Mouse (Mus musculus): Measurements from ENCODE around the gene Abtb1. TPM values are rescaled to one million over a fixed set of nuclear protein-coding genes. Genes with fewer than 3 reads are reported as not detected.

The Abtb1 gene
- polyA plus RNA-seq, 1 experiment from 2014 or later = 23.7 TPM

DNA sequence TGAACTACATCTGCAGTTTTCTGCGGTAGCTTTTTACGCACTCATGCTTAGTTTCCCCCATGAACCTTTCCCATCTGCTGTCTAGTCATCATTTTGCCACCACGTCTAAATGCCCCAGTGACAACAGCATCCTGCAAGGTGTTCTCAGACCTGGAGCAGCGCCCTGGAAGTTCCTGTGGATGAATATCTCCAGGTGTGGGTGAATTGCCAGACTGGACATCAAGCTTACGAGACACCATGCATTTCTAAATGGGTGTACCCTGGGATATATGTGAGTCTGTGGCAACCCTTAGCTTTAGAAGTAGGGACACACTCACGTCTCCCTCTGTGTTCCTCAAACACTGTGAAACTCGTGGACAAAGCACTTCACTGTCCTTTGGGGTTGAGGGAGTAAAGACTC is 41.6 kb downstream of the Abtb1 start:
- 73% methylated on average over 7 of the region's 7 CpGs for WGBS
- H3K4me3 ChIP-seq = no peak overlapping the region
- H3K4me1 ChIP-seq = peaks cover 30% of the 10 kb centered on the region
- H3K9ac ChIP-seq = no peak overlapping the region
- peak overlapping the region; percentile 42 for H3K27ac ChIP-seq (replicated peaks)
- H3K36me3 ChIP-seq = no peaks in the 10 kb centered on the region
- H3K27me3 ChIP-seq (replicated peaks) = no peaks in the 10 kb centered on the region
- no peak for ATAC-seq (ENCODE audit: extremely low read depth, insufficient number of reproducible peaks, low FRiP score, low TSS enrichment)
- no peaks in the 10 kb centered on the region for H3K9me3 ChIP-seq
- H3K4me2 ChIP-seq = no peak overlapping the region

DNA sequence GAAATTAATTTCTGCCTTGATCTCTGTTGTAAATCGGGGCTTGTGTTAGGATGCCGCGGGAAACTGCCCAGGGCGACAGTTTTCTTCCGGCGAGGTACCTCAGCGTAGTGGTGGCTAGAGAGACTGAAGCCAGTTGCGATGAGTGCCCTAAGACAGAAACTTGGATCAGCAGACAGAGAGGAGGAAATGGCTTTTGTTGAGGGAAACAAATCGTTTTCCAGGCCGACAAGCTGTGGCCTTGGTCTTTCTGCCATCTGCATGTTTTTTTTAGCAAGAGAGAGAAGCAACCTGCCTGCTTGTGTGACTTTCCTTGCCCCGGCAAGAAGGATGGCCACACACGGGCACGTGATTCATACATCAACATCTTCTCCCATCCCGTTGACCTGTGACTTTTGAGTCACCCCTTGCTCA is 47.2 kb downstream of the Abtb1 start:
- Histone ChIP-seq H3K9me3 (no peaks in the 10 kb centered on the region), H3K4me1 (peaks cover 24% of the 10 kb centered on the region), H3K27ac (replicated peaks) (no peak overlapping the region), H3K4me2 (no peak overlapping the region), H3K4me3 (no peak overlapping the region), H3K9ac (no peak overlapping the region), H3K27me3 (replicated peaks) (no peaks in the 10 kb centered on the region), H3K36me3 (no peaks in the 10 kb centered on the region)
- no peak for ATAC-seq (ENCODE audit: extremely low read depth, insufficient number of reproducible peaks, low FRiP score, low TSS enrichment)
- 68% methylated on average over 14 of the region's 14 CpGs for WGBS

DNA sequence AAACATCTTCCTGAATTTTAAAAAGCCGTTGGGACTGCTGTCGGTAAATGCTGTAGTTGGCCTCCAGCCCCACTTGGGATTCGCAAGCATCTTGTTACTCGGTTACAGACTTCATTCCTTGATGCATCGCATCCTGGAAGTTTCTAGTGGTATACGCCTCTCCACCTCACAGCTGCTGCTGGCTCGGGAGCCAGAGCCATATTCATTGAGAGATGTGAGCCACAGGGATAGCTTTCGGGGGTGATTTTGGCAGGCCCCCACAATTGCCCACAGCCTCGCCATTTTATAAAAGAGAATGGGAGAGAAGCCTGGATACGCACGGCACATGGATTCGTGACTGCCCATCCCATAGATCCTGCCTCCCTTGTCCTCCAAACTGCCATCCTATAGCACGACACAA is 47.9 kb downstream of the Abtb1 start:
- 84% methylated on average over 13 of the region's 13 CpGs for WGBS
- H3K4me1 ChIP-seq = peaks cover 24% of the 10 kb centered on the region
- H3K27me3 ChIP-seq (replicated peaks) = no peaks in the 10 kb centered on the region
- ATAC-seq (ENCODE audit: extremely low read depth, insufficient number of reproducible peaks, low FRiP score, low TSS enrichment) = no peak
- no peak overlapping the region for H3K9ac ChIP-seq
- no peak overlapping the region for H3K27ac ChIP-seq (replicated peaks)
- H3K36me3 ChIP-seq = no peaks in the 10 kb centered on the region
- no peak overlapping the region for H3K4me2 ChIP-seq
- H3K9me3 ChIP-seq = no peaks in the 10 kb centered on the region
- no peak overlapping the region for H3K4me3 ChIP-seq

DNA sequence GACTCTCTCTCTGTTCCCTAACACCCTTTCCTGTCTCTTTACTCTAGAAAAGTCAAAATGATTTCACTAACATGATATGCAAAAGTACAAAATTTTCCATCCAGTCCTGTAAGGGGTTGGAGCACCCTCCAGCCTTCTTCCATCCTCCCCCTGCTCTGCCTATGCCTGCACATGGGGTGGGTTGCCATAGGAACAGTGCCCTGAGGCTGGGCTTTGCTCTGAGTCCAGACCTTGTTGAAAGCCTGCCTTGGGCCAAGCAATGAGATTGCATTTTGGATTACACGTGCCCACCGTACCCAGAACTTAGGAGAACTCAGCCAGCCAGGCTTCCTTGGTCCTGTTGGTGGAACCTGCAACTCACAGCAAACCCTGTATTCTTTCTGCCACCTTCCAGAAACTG is 48.5 kb downstream of the Abtb1 start:
- H3K4me1 ChIP-seq = peaks cover 26% of the 10 kb centered on the region
- H3K27me3 ChIP-seq (replicated peaks) = no peaks in the 10 kb centered on the region
- no peak overlapping the region for H3K27ac ChIP-seq (replicated peaks)
- H3K36me3 ChIP-seq = no peaks in the 10 kb centered on the region
- ATAC-seq (ENCODE audit: extremely low read depth, insufficient number of reproducible peaks, low FRiP score, low TSS enrichment) = no peak
- H3K9ac ChIP-seq = no peak overlapping the region
- no peak overlapping the region for H3K4me3 ChIP-seq
- no peak overlapping the region for H3K4me2 ChIP-seq
- 60% methylated on average over 2 of the region's 2 CpGs for WGBS
- H3K9me3 ChIP-seq = no peaks in the 10 kb centered on the region

DNA sequence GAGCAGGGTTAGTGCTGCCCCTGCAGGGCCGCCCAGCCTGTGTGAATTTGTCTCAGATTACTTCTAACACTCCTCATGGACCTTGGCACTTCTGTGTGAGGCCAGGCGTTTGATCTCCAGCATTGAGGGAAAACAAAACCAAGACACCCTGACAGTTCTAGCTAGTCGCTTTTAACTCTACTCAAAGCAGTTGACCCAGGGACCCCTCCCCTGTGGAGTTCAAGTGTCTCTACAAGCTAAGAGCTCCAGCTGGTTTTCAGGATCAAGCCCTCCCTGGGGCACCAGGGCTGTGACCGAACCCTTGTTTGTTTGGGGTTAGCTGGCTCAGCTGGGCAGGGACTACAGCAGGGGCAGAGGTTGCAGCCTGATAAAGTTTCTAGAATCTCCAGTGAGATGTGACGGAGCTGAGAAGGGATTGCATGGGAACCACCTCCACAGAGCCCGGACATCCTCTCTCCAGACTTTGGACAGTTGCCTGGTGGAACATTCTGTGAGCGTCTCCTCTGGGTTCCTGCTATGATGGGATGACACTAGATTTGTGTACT is 49.6 kb downstream of the Abtb1 start:
- Histone ChIP-seq H3K4me1 (peaks cover 34% of the 10 kb centered on the region), H3K9ac (no peak overlapping the region), H3K9me3 (no peaks in the 10 kb centered on the region), H3K36me3 (no peaks in the 10 kb centered on the region), H3K27me3 (replicated peaks) (no peaks in the 10 kb centered on the region), H3K27ac (replicated peaks) (no peak overlapping the region), H3K4me2 (no peak overlapping the region), H3K4me3 (no peak overlapping the region)
- 36% methylated on average over 7 of the region's 7 CpGs for WGBS
- ATAC-seq (ENCODE audit: extremely low read depth, insufficient number of reproducible peaks, low FRiP score, low TSS enrichment) = no peak

DNA sequence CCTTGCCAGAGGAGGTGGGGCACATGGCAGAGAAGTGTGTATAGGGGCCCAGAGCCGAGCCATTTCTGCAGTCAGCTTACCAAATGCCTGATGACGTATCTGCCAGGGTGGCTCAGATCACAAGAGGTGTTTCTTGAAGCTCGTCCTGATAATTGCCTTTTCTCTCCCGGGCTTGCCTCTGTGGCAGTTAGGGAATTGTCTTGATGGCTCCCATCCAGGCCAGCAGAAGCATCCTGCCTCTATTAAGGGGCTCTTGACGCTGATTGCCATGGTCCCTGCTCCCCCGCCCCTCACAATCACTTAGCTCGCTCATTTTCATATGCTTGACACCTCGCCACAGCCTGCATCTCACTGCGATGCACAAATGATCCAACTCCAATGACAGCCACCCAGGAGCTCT is 50.5 kb downstream of the Abtb1 start:
- no peaks in the 10 kb centered on the region for H3K36me3 ChIP-seq
- H3K4me1 ChIP-seq = peaks cover 43% of the 10 kb centered on the region
- no peak overlapping the region for H3K27ac ChIP-seq (replicated peaks)
- H3K4me3 ChIP-seq = no peak overlapping the region
- H3K4me2 ChIP-seq = no peak overlapping the region
- no peak overlapping the region for H3K9ac ChIP-seq
- no peaks in the 10 kb centered on the region for H3K9me3 ChIP-seq
- no peak for ATAC-seq (ENCODE audit: extremely low read depth, insufficient number of reproducible peaks, low FRiP score, low TSS enrichment)
- no peaks in the 10 kb centered on the region for H3K27me3 ChIP-seq (replicated peaks)
- 35% methylated on average over 9 of the region's 9 CpGs for WGBS

DNA sequence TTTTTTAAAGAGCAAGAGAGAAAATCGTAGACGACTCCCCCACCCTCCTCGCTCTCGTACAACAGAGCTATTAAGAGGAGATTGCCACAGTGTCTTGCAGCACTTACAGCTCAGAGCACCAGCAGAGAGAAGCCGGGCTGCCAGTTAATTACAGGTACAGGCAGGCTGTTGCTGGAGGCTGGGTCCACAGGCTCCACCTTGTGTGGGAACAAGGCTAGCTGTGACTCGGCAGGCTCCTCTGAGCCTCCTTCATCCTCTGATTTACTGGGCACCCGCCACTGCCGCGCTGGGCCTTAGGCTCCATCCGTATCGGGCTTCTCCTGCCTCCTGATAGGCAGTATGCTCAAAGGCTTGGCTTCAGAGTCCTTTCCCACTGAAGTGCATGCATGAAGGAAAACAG is 53.6 kb downstream of the Abtb1 start:
- Histone ChIP-seq H3K4me3 (no peak overlapping the region), H3K4me2 (no peak overlapping the region), H3K4me1 (peaks cover 71% of the 10 kb centered on the region), H3K27me3 (replicated peaks) (no peaks in the 10 kb centered on the region), H3K9ac (no peak overlapping the region), H3K36me3 (no peaks in the 10 kb centered on the region), H3K27ac (replicated peaks) (no peak overlapping the region), H3K9me3 (no peaks in the 10 kb centered on the region)
- ATAC-seq (ENCODE audit: extremely low read depth, insufficient number of reproducible peaks, low FRiP score, low TSS enrichment) = no peak
- 63% methylated on average over 11 of the region's 11 CpGs for WGBS

DNA sequence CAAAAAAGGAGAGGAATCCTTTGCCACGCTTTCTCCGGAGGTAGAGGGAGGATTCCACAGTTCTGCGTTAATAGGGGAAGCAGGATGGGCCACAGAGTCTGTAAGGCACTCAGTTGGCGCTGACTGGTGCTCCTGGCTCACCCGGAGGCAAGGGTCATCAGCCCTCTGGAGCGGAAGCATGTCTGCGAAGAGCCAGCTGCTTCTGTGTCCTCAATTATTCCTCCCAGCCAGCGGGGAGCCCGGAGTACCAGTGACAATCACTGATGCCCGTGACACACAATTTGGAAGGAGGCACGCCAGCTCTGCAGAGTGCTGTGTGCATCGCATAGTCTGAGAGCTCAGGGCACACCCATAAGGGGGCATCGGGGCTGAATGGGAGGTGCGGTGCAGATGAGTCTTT is 54.3 kb downstream of the Abtb1 start:
- H3K4me2 ChIP-seq = no peak overlapping the region
- 62% methylated on average over 14 of the region's 14 CpGs for WGBS
- peaks cover 71% of the 10 kb centered on the region for H3K4me1 ChIP-seq
- H3K9ac ChIP-seq = 0 out of 2 replicates have a peak overlapping the region, but pooled peaks have one; percentile 29
- no peak for ATAC-seq (ENCODE audit: extremely low read depth, insufficient number of reproducible peaks, low FRiP score, low TSS enrichment)
- no peaks in the 10 kb centered on the region for H3K36me3 ChIP-seq
- H3K27me3 ChIP-seq (replicated peaks) = no peaks in the 10 kb centered on the region
- H3K9me3 ChIP-seq = no peaks in the 10 kb centered on the region
- H3K4me3 ChIP-seq = no peak overlapping the region
- H3K27ac ChIP-seq (replicated peaks) = peak overlapping the region; percentile 46

DNA sequence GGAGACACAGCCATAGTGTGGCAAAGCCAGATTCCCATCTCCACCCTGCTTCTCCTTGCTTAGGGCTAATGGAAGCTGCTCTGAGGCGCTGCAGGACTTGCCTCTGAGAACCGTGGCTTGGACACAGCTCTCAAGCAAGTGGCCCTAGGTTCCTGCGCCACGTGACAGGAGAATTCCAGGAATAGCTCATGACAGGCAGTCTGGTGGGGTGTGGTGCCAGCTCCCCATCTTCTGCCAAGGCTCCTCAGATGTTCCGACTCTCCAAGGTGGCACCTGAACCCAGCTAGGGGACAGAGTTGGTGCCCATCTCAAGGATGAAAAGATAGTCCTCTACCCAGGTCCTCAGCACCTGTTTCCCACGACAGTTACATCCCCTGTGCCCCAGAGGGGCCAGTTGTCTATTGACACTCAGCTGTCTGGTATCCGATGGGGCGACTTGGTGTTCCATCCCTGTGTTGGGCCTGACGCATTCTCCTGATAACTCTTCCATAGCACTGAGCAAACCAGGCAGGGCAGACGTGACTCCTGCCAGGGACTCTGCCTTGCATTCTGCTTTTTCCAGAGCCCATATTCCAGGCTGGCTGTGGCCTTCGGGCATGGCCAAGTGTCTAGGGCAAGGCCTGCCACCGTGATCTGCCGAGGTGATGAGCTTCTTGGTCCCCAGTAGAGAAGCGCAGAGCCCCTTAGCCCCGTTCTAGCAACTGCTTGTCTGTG is 54.9 kb downstream of the Abtb1 start:
- peak overlapping the region; percentile 46; the same call in 1 of the 2 replicates for H3K27ac ChIP-seq (replicated peaks)
- peaks cover 71% of the 10 kb centered on the region for H3K4me1 ChIP-seq
- no peaks in the 10 kb centered on the region for H3K9me3 ChIP-seq
- ATAC-seq (ENCODE audit: extremely low read depth, insufficient number of reproducible peaks, low FRiP score, low TSS enrichment) = no peak
- no peaks in the 10 kb centered on the region for H3K27me3 ChIP-seq (replicated peaks)
- no peak overlapping the region for H3K4me2 ChIP-seq
- H3K36me3 ChIP-seq = no peaks in the 10 kb centered on the region
- 64% methylated on average over 15 of the region's 15 CpGs for whole genome bisulfite sequencing
- H3K9ac ChIP-seq = 0 out of 2 replicates have a peak overlapping the region, but pooled peaks have one; percentile 29
- H3K4me3 ChIP-seq = no peak overlapping the region

Other genes starting within 250 kb of the Abtb1 start
- gene Kbtbd12, start 204.0 kb downstream of the Abtb1 start, polyA plus RNA-seq (2015; fragmentation: Nextera tagmentation; extraction: Ambion mirVana) = 16.6 and 20.4 TPM in 2 replicates
- 13.8 and 19.6 TPM in 2 replicates for gene Mgll, start 117.6 kb downstream of the Abtb1 start, polyA plus RNA-seq (2015; fragmentation: Nextera tagmentation; extraction: Ambion mirVana)
- 44.1 and 46.1 TPM in 2 replicates for gene Podxl2, start 33.1 kb upstream of the Abtb1 start, polyA plus RNA-seq (2015; fragmentation: Nextera tagmentation; extraction: Ambion mirVana)
- 98.1 and 98.3 TPM in 2 replicates for gene Mcm2, start 56.8 kb upstream of the Abtb1 start, polyA plus RNA-seq (2015; fragmentation: Nextera tagmentation; extraction: Ambion mirVana)
- 39.8 and 47.0 TPM in 2 replicates for gene Tpra1, start 60.3 kb upstream of the Abtb1 start, polyA plus RNA-seq (2015; fragmentation: Nextera tagmentation; extraction: Ambion mirVana)

Measured in heart, embryonic 13.5 days (tissue).